Mouse (Mus musculus) midbrain, embryonic 15.5 days (tissue): ENCODE data around the gene Dus1l. TPM values are rescaled to one million over a fixed set of nuclear protein-coding genes. Genes with fewer than 3 reads are reported as not detected.
"Not testable (repeated sequence)": the region's sequence is repeated elsewhere in the genome, so short reads cannot be mapped to it uniquely, and the experiment has no call there.

Source experiments
- ATAC-seq: fragments of 200-750 bp; cut with Nextera tagmentation; replicated peaks from 2 replicates; pipeline ENCODE4 v1.8.0; 2017; ENCODE audit warnings: moderate TSS enrichment
- H3K27ac ChIP-seq: fragments of 300-500 bp; sonication (generic); 2 replicates; pipeline ENCODE4 v1.5.1; 2015; ENCODE audit warnings: mild to moderate bottlenecking, inconsistent platforms
- H3K27me3 ChIP-seq: fragments of 300-500 bp; sonication (generic); replicated peaks from 2 replicates; pipeline ENCODE4 v1.6.1; 2015; ENCODE audit warnings: inconsistent platforms
- H3K36me3 ChIP-seq: fragments of 300-500 bp; sonication (generic); replicated peaks from 2 replicates; pipeline ENCODE4 v1.6.1; 2015; ENCODE audit warnings: inconsistent platforms
- H3K4me1 ChIP-seq: fragments of 300-500 bp; sonication (generic); 2 replicates; pipeline ENCODE4 v1.6.1; 2015; ENCODE audit warnings: inconsistent platforms
- H3K4me2 ChIP-seq: fragments of 300-500 bp; sonication (generic); 2 replicates; pipeline ENCODE4 v1.6.1; 2015; ENCODE audit warnings: inconsistent platforms, mild to moderate bottlenecking, moderate library complexity
- H3K4me3 ChIP-seq: fragments of 300-500 bp; sonication (generic); 2 replicates; pipeline ENCODE4 v1.5.1; 2015; ENCODE audit warnings: mild to moderate bottlenecking, inconsistent platforms
- H3K9ac ChIP-seq: fragments of 300-500 bp; sonication (generic); 2 replicates; pipeline ENCODE4 v1.6.1; 2015; ENCODE audit warnings: mild to moderate bottlenecking, inconsistent platforms
- H3K9me3 ChIP-seq: fragments of 300-500 bp; sonication (generic); 2 replicates; pipeline ENCODE4 v1.6.1; 2016; ENCODE audit warnings: inconsistent platforms
- WGBS: fragments of 180-500 bp; shearing (Covaris S2); methylation state at CpG from one replicate; pipeline ENCODE4 v1.1.7; 2015; ENCODE audit warnings: mixed read lengths; 5-methylcytosine and 5-hydroxymethylcytosine counted together
- polyA plus RNA-seq: library from polyadenylated mRNA; unstranded; fragments of >200 nt; fragmentation: Nextera tagmentation; extraction: Ambion mirVana; gene quantifications from 2 replicates; pipeline ENCODE4 v1.2.1, GENCODE M21; 2015

The Dus1l gene
- polyA plus RNA-seq: 48.2 and 48.5 TPM in 2 replicates

GRCm38 (mm10) chr11:120795756-120796613, at the start of gene Dus1l:
TSS of gene Dus1l (minus strand) at chr11:120796403.
- H3K4me2 ChIP-seq: peak within 1 kb of the TSS; percentile 98
- WGBS: 2% methylated on average over 59 of the region's 59 CpGs
- no peaks in the 10 kb centered on the region for H3K9me3 ChIP-seq

DNA sequence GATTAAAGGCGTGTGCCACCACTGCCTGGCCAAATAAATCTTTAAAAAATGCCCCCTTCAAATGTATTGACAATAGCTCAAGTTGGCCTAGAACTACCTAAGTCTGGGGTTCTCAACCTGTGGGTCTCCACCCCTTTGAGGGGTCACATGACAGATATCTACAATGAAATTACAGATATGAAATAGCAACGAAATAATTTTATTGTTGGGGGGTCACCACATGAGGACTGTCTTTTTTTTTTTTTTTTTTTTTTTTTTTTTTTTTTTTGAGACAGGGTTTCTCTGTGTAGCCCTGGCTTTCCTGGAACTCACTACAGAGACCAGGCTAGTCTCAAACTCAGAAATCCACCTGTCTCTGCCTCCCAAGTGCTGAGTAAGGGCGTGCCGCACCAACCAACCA, 48.1 kb upstream of the Dus1l start:
- H3K9me3 ChIP-seq: no peaks in the 10 kb centered on the region
- ATAC-seq: no peak
- 92% methylated on average over 4 of the region's 4 CpGs for WGBS
- H3K9ac ChIP-seq: no peak overlapping the region
- H3K36me3 ChIP-seq: 0 out of 2 replicates have a peak, but pooled peaks cover 3% of the 10 kb centered on the region
- H3K27ac ChIP-seq: no peak overlapping the region
- no peaks in the 10 kb centered on the region for H3K27me3 ChIP-seq
- no peak overlapping the region for H3K4me2 ChIP-seq
- H3K4me3 ChIP-seq: no peak overlapping the region
- H3K4me1 ChIP-seq: no peaks in the 10 kb centered on the region

More at GRCm38 (mm10) chr11:120795756-120796613, at the start of gene Dus1l:
- Histone ChIP-seq H3K9ac (peak within 1 kb of the TSS; percentile 83), H3K4me3 (peak within 1 kb of the TSS; percentile 94), H3K27me3 (no peaks in the 10 kb centered on the region), H3K36me3 (peaks cover 28% of the 10 kb centered on the region; the same call in 1 of the 2 replicates), H3K27ac (peak within 1 kb of the TSS; percentile 87), H3K4me1 (peaks cover 27% of the 10 kb centered on the region)
- peak; percentile 87 for ATAC-seq

DNA sequence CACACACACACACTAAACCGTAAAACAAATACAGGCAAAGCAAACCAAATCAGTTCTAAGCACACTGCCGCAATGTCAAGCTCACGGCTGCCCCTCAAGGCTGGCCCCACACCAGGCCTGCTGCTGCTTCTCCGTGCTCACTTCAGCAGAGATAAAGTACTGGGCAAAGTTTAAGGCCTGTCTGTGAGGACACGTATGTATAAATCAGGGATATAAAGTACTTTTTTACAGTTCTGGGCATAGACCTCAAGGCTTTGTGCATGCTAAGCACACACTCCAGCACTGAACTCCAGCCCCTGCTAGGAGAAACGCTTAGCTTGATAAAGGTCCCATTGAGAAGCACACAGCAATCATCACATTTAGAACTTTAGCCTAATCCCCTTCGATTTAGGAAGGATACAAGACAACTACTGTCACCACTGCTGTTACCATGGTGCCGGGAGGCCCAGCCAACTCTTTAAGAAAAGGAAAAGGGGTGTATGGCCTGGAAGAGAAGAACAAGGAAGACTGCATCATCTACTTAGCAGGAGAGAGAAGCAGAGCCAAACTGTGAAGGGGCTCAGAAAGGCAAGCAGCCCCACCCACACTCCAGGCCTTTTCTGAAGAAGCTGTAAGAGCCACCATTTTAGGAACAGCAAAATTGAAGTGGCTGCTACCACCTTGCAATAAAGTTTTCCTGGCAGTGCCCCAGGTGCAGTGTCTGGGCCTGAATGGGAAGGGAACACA, 37.5 kb upstream of the Dus1l start:
- H3K9ac ChIP-seq: no peak overlapping the region

DNA sequence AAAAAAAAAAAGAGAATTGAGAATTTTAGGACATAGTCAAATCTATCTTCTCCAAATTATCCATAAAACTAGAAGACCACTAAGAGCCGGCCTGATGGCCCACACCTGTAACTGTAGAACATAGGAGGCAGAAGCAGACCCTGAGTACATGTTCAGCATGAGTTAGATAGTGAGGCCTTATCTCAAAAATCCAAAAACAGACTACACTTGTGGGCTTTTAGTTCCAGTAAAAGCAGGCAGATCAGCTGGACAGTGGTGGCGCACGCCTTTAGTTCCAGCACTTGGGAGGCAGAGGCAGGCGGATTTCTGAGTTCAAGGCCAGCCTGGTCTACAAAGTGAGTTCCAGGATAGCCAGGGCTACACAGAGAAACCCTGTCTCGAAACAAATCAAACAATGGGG, 36.8 kb upstream of the Dus1l start:
- not testable (repeated sequence) for H3K4me1 ChIP-seq, H3K9ac ChIP-seq, ATAC-seq, H3K4me3 ChIP-seq, H3K9me3 ChIP-seq, H3K27me3 ChIP-seq, H3K36me3 ChIP-seq, H3K4me2 ChIP-seq
- WGBS: 91% methylated on average over 5 of the region's 5 CpGs
- peak overlapping the region; percentile 54 for H3K27ac ChIP-seq

More for the DNA sequence above, 37.5 kb upstream of the Dus1l start:
- H3K4me1 ChIP-seq: no peaks in the 10 kb centered on the region
- H3K4me2 ChIP-seq: no peak overlapping the region
- H3K27me3 ChIP-seq: no peaks in the 10 kb centered on the region
- peak; percentile 73 for ATAC-seq
- no peak overlapping the region for H3K4me3 ChIP-seq
- peak overlapping the region; percentile 54 for H3K27ac ChIP-seq
- H3K36me3 ChIP-seq: no peaks in the 10 kb centered on the region
- 24% methylated on average over 8 of the region's 8 CpGs for WGBS
- no peaks in the 10 kb centered on the region for H3K9me3 ChIP-seq

DNA sequence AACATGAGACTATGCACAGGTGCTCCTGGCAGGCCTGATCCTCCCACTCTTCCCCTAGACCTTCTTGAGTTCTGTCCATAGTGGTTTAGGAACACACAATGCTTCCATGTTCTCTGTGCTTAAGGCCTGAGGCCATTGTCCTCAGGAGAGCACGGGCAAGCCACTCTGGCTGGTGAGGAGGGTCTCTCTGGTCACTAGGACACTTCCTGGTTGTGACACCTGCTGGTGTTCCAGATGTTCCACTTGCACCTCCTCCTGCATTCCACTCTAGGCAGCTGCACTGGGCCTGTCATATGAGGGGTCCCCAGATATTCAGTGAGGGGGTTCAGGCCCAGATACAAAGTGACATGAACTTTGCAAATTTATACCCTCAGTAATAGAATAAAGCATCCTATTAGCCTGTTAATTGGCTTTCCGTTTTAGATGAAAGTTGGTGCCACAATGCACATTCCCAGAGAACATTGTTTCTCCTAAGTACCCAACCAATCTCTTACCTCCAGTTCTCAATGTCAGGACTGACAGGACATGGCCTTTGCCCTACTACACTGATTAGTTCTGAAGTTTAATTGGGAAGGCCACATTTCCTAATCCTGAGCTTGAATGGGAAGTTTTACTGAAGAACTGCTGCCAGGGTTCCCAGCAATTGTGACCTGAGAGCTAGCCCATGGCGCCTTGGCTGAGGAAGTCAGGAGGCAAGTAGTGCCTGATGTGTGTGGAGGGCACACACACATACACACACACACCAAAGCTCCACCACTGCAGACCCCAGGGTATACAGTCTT, 35.6 kb upstream of the Dus1l start:
- Histone ChIP-seq H3K4me3 (no peak overlapping the region), H3K27ac (no peak overlapping the region), H3K36me3 (no peaks in the 10 kb centered on the region), H3K27me3 (no peaks in the 10 kb centered on the region), H3K4me2 (no peak overlapping the region), H3K9ac (no peak overlapping the region), H3K9me3 (no peaks in the 10 kb centered on the region), H3K4me1 (no peaks in the 10 kb centered on the region)
- ATAC-seq: no peak
- WGBS: 91% methylated on average over 3 of the region's 3 CpGs

GRCm38 (mm10) chr11:120830686-120831085, 34.5 kb upstream of the Dus1l start:
- WGBS: 83% methylated on average over 12 of the region's 12 CpGs

DNA sequence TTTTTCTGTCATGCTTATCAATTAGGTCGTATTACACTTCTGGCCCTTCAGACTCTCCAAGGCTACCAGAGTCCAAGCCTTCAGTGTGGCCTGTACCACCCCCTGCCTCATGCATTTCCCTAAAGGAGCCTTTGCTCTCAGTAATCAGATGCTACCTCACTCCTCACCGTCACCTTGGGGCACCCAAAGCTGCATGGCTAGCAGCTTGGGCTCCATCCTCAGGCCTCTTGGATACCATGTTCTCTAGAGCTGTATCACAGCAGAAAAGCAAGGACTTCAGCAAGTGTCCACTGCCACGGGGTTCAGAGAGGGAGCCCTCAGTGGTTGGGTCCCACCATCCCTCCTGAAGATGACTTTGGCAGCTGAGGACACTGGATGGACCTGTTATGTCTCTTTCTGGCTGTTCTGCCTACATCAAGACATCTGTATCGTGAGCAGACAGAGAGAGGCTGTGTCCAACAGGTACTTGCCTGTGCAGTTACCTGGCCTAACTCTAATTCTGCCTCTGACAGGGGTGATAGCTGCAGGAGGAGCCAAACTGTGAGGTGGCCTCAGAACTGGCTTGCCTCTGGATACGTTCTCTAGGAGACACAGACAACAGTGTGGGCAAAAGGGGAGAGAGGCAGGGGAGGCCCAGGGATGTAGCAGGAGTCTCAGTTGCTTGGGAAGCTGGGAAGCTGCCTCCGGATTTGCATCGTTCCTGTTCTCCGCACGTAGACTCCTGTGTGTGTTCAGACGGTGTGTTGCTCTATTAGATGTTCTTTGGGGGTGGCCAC, 33.7 kb upstream of the Dus1l start:
- H3K9me3 ChIP-seq: no peaks in the 10 kb centered on the region
- H3K36me3 ChIP-seq: no peaks in the 10 kb centered on the region
- H3K27me3 ChIP-seq: no peaks in the 10 kb centered on the region
- H3K4me1 ChIP-seq: peaks cover 16% of the 10 kb centered on the region
- H3K4me3 ChIP-seq: no peak overlapping the region
- no peak overlapping the region for H3K4me2 ChIP-seq
- no peak overlapping the region for H3K9ac ChIP-seq
- no peak overlapping the region for H3K27ac ChIP-seq
- ATAC-seq: no peak
- WGBS: 87% methylated on average over 10 of the region's 10 CpGs

More at GRCm38 (mm10) chr11:120830686-120831085, 34.5 kb upstream of the Dus1l start:
- Histone ChIP-seq H3K4me2 (no peak overlapping the region), H3K9ac (no peak overlapping the region), H3K36me3 (no peaks in the 10 kb centered on the region), H3K4me3 (no peak overlapping the region), H3K27ac (no peak overlapping the region), H3K4me1 (peaks cover 8% of the 10 kb centered on the region), H3K27me3 (no peaks in the 10 kb centered on the region), H3K9me3 (no peaks in the 10 kb centered on the region)
- ATAC-seq: no peak

DNA sequence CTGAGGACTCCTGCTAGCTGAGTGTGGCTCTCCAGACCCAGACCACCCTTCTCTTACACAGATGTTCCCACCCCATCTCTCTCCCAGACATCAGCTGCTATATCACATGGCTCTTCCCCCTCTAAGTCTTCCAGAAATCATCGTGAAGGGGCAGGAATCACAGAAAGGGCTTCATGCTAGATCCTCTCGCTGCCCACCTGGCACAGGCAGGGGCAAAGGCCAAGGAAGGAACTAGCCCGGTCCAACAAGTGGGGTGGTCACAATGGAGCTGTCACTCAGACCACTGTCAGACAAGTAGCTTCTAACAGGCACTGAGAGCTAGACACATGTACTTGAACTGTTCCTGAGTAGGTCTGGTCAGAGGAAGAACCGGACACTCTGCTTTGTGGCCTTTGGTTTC, 32.2 kb upstream of the Dus1l start:
- no peak for ATAC-seq
- no peak overlapping the region for H3K9ac ChIP-seq
- H3K36me3 ChIP-seq: no peaks in the 10 kb centered on the region
- H3K4me3 ChIP-seq: no peak overlapping the region
- no peaks in the 10 kb centered on the region for H3K9me3 ChIP-seq
- no peak overlapping the region for H3K27ac ChIP-seq
- WGBS: 70% methylated on average over 4 of the region's 4 CpGs
- no peaks in the 10 kb centered on the region for H3K27me3 ChIP-seq
- no peak overlapping the region for H3K4me2 ChIP-seq
- H3K4me1 ChIP-seq: peaks cover 17% of the 10 kb centered on the region

GRCm38 (mm10) chr11:120826016-120826953, 30.1 kb upstream of the Dus1l start:
- ATAC-seq: no peak
- no peak overlapping the region for H3K4me3 ChIP-seq
- peak overlapping the region; percentile 99 for H3K27ac ChIP-seq
- no peak overlapping the region for H3K4me2 ChIP-seq
- no peaks in the 10 kb centered on the region for H3K36me3 ChIP-seq
- H3K4me1 ChIP-seq: peaks cover 36% of the 10 kb centered on the region
- H3K9ac ChIP-seq: 0 out of 2 replicates have a peak overlapping the region, but pooled peaks have one; percentile 57
- no peaks in the 10 kb centered on the region for H3K9me3 ChIP-seq
- no peaks in the 10 kb centered on the region for H3K27me3 ChIP-seq
- WGBS: 82% methylated on average over 8 of the region's 8 CpGs

- Histone ChIP-seq H3K4me1 (peaks cover 45% of the 10 kb centered on the region), H3K36me3 (0 out of 2 replicates have a peak, but pooled peaks cover 6% of the 10 kb centered on the region), H3K4me3 (peak overlapping the region; percentile 56), H3K9me3 (no peaks in the 10 kb centered on the region), H3K27ac (peak overlapping the region; percentile 99), H3K27me3 (no peaks in the 10 kb centered on the region), H3K9ac (peak overlapping the region; percentile 57), H3K4me2 (peak overlapping the region; percentile 90)
- ATAC-seq: no peak
- 41% methylated on average over 4 of the region's 4 CpGs for WGBS
Observed at GRCm38 (mm10) chr11:120825289-120825863, 29.2 kb upstream of the Dus1l start.
